Mouse (Mus musculus): ENCODE data around the gene E2f1. TPM values are rescaled to one million over a fixed set of nuclear protein-coding genes. Genes with fewer than 3 reads are reported as not detected.

Gene E2f1
- polyA plus RNA-seq, 1 experiment from 2014 or later = 18.0 TPM

- DNase-seq (ENCODE audit: low spot score) = no peak
- no peak overlapping the region for H3K4me3 ChIP-seq
- WGBS = 57% methylated on average over 12 of the region's 12 CpGs
- no peaks in the 10 kb centered on the region for H3K36me3 ChIP-seq
- no peaks in the 10 kb centered on the region for H3K9me3 ChIP-seq
- H3K27me3 ChIP-seq (ENCODE audit: insufficient read depth, poor library complexity, severe bottlenecking) = 0 out of 2 replicates have a peak, but pooled peaks cover 3% of the 10 kb centered on the region
- 0 out of 2 replicates have a peak, but pooled peaks cover 4% of the 10 kb centered on the region for H3K4me1 ChIP-seq
- no peak overlapping the region for H3K27ac ChIP-seq
Observed at GRCm38 (mm10) chr2:154576876-154577743, 7.4 kb upstream of the E2f1 start.

GRCm38 (mm10) chr2:154574271-154574670 lies 4.6 kb upstream of the E2f1 start:
- H3K4me3 ChIP-seq = no peak overlapping the region
- no peak overlapping the region for H3K27ac ChIP-seq
- H3K36me3 ChIP-seq = no peaks in the 10 kb centered on the region
- 0 out of 2 replicates have a peak, but pooled peaks cover 3% of the 10 kb centered on the region for H3K27me3 ChIP-seq (ENCODE audit: insufficient read depth, poor library complexity, severe bottlenecking)
- H3K9me3 ChIP-seq = no peaks in the 10 kb centered on the region
- peaks cover 15% of the 10 kb centered on the region; the same call in 1 of the 2 replicates for H3K4me1 ChIP-seq
- no peak for DNase-seq (ENCODE audit: low spot score)
- WGBS = 75% methylated on average over 7 of the region's 7 CpGs

GRCm38 (mm10) chr2:154572996-154573395 lies 3.3 kb upstream of the E2f1 start:
- Histone ChIP-seq H3K36me3 (no peaks in the 10 kb centered on the region), H3K27ac (no peak overlapping the region), H3K27me3 (ENCODE audit: insufficient read depth, poor library complexity, severe bottlenecking) (0 out of 2 replicates have a peak, but pooled peaks cover 3% of the 10 kb centered on the region), H3K4me3 (no peak overlapping the region), H3K4me1 (peaks cover 27% of the 10 kb centered on the region), H3K9me3 (no peaks in the 10 kb centered on the region)
- WGBS = 84% methylated on average over 3 of the region's 3 CpGs
- DNase-seq (ENCODE audit: low spot score) = no peak

- Histone ChIP-seq H3K9me3 (no peaks in the 10 kb centered on the region), H3K27me3 (ENCODE audit: insufficient read depth, poor library complexity, severe bottlenecking) (0 out of 2 replicates have a peak, but pooled peaks cover 2% of the 10 kb centered on the region), H3K4me1 (peaks cover 29% of the 10 kb centered on the region), H3K36me3 (no peaks in the 10 kb centered on the region), H3K27ac (no peak overlapping the region), H3K4me3 (no peak overlapping the region)
- WGBS = 82% methylated on average over 8 of the region's 8 CpGs
- DNase-seq (ENCODE audit: low spot score) = no peak
Observed at GRCm38 (mm10) chr2:154571976-154572375, 2.3 kb upstream of the E2f1 start.

GRCm38 (mm10) chr2:154571266-154571665 lies 1.6 kb upstream of the E2f1 start:
- 71% methylated on average over 4 of the region's 4 CpGs for WGBS
- no peak for DNase-seq (ENCODE audit: low spot score)
- H3K27me3 ChIP-seq (ENCODE audit: insufficient read depth, poor library complexity, severe bottlenecking) = no peaks in the 10 kb centered on the region

GRCm38 (mm10) chr2:154570666-154571065 lies 974 bp upstream of the E2f1 start:
- no peak overlapping the region for H3K27ac ChIP-seq
- 65% methylated on average over 4 of the region's 4 CpGs for WGBS
- peaks cover 42% of the 10 kb centered on the region for H3K4me1 ChIP-seq
- H3K36me3 ChIP-seq = no peaks in the 10 kb centered on the region
- no peaks in the 10 kb centered on the region for H3K9me3 ChIP-seq
- H3K27me3 ChIP-seq (ENCODE audit: insufficient read depth, poor library complexity, severe bottlenecking) = no peaks in the 10 kb centered on the region
- H3K4me3 ChIP-seq = 0 out of 2 replicates have a peak overlapping the region, but pooled peaks have one; percentile 85
- no peak for DNase-seq (ENCODE audit: low spot score)

More at GRCm38 (mm10) chr2:154571266-154571665, 1.6 kb upstream of the E2f1 start:
- H3K4me3 ChIP-seq = no peak overlapping the region
- H3K27ac ChIP-seq = no peak overlapping the region
- H3K9me3 ChIP-seq = no peaks in the 10 kb centered on the region
- peaks cover 36% of the 10 kb centered on the region for H3K4me1 ChIP-seq
- H3K36me3 ChIP-seq = no peaks in the 10 kb centered on the region

- WGBS = under 1% methylated on average over 70 of the region's 70 CpGs
- H3K9me3 ChIP-seq = no peaks in the 10 kb centered on the region
- H3K27me3 ChIP-seq (ENCODE audit: insufficient read depth, poor library complexity, severe bottlenecking) = no peaks in the 10 kb centered on the region
- H3K4me1 ChIP-seq = peaks cover 47% of the 10 kb centered on the region
- H3K27ac ChIP-seq = peak overlapping the region; percentile 91
- DNase-seq (ENCODE audit: low spot score) = peak; percentile 89
- peaks cover 1% of the 10 kb centered on the region for H3K36me3 ChIP-seq
- H3K4me3 ChIP-seq = peak overlapping the region; percentile 85
Observed at GRCm38 (mm10) chr2:154569071-154569748, 482 bp downstream of the E2f1 start.

- Histone ChIP-seq H3K4me3 (peak overlapping the region; percentile 85), H3K9me3 (no peaks in the 10 kb centered on the region), H3K4me1 (peaks cover 47% of the 10 kb centered on the region), H3K27me3 (ENCODE audit: insufficient read depth, poor library complexity, severe bottlenecking) (no peaks in the 10 kb centered on the region), H3K36me3 (peaks cover 8% of the 10 kb centered on the region), H3K27ac (peak overlapping the region; percentile 91)
- no peak for DNase-seq (ENCODE audit: low spot score)
- 24% methylated on average over 10 of the region's 10 CpGs for WGBS
Observed at GRCm38 (mm10) chr2:154568329-154569070, 1.2 kb downstream of the E2f1 start.

GRCm38 (mm10) chr2:154567766-154568165 lies 1.9 kb downstream of the E2f1 start:
- peak overlapping the region; percentile 91; the same call in 1 of the 2 replicates for H3K27ac ChIP-seq
- H3K36me3 ChIP-seq = peaks cover 16% of the 10 kb centered on the region
- H3K4me3 ChIP-seq = peak overlapping the region; percentile 85
- WGBS = 74% methylated on average over 2 of the region's 2 CpGs
- H3K4me1 ChIP-seq = peaks cover 47% of the 10 kb centered on the region
- H3K27me3 ChIP-seq (ENCODE audit: insufficient read depth, poor library complexity, severe bottlenecking) = no peaks in the 10 kb centered on the region
- H3K9me3 ChIP-seq = no peaks in the 10 kb centered on the region
- no peak for DNase-seq (ENCODE audit: low spot score)

- no peaks in the 10 kb centered on the region for H3K27me3 ChIP-seq (ENCODE audit: insufficient read depth, poor library complexity, severe bottlenecking)
- H3K4me3 ChIP-seq = no peak overlapping the region
- peaks cover 47% of the 10 kb centered on the region for H3K4me1 ChIP-seq
- DNase-seq (ENCODE audit: low spot score) = no peak
- 0 out of 2 replicates have a peak overlapping the region, but pooled peaks have one; percentile 22 for H3K27ac ChIP-seq
- WGBS = 68% methylated on average over 8 of the region's 8 CpGs
- H3K9me3 ChIP-seq = no peaks in the 10 kb centered on the region
- H3K36me3 ChIP-seq = peaks cover 25% of the 10 kb centered on the region
Observed at GRCm38 (mm10) chr2:154566641-154567040, 3.1 kb downstream of the E2f1 start.

- H3K36me3 ChIP-seq = peaks cover 36% of the 10 kb centered on the region
- WGBS = 62% methylated on average over 3 of the region's 3 CpGs
Observed at GRCm38 (mm10) chr2:154565562-154565961, 4.1 kb downstream of the E2f1 start.

GRCm38 (mm10) chr2:154563612-154564170 lies 6.0 kb downstream of the E2f1 start:
- Histone ChIP-seq H3K36me3 (peaks cover 44% of the 10 kb centered on the region), H3K27ac (no peak overlapping the region), H3K9me3 (no peaks in the 10 kb centered on the region), H3K4me1 (peaks cover 37% of the 10 kb centered on the region), H3K4me3 (no peak overlapping the region), H3K27me3 (ENCODE audit: insufficient read depth, poor library complexity, severe bottlenecking) (peaks cover 4% of the 10 kb centered on the region; the same call in 1 of the 2 replicates)
- WGBS = 86% methylated on average over 22 of the region's 22 CpGs
- DNase-seq (ENCODE audit: low spot score) = no peak

More at GRCm38 (mm10) chr2:154565562-154565961, 4.1 kb downstream of the E2f1 start:
- Histone ChIP-seq H3K4me3 (no peak overlapping the region), H3K27me3 (ENCODE audit: insufficient read depth, poor library complexity, severe bottlenecking) (no peaks in the 10 kb centered on the region), H3K4me1 (peaks cover 45% of the 10 kb centered on the region), H3K27ac (no peak overlapping the region), H3K9me3 (no peaks in the 10 kb centered on the region)
- DNase-seq (ENCODE audit: low spot score) = no peak

Measured in heart, embryonic 10.5 days (tissue).